Mouse (Mus musculus): ENCODE measurements around the gene Akap5. TPM values are rescaled to one million over a fixed set of nuclear protein-coding genes. Genes with fewer than 3 reads are reported as not detected.

Akap5 gene
- 1.4 TPM for polyA plus RNA-seq (2017; shearing (Covaris generic))

GRCm38 (mm10) chr12:76324679-76325431 is at the start of gene Akap5:
Akap5 (plus strand) TSS chr12:76324891.

GRCm38 (mm10) chr12:76369206-76369977 is 44.7 kb downstream of the Akap5 start, which contains the start of gene Zbtb25:
Zbtb25 (minus strand) TSS chr12:76369602.

GRCm38 (mm10) chr12:76369978-76370830 is 45.5 kb downstream of the Akap5 start, which contains the start of gene Zbtb1:
Zbtb1 (plus strand) TSS chr12:76370266.

Other genes with a start within 250 kb of the Akap5 start
- 0.09 TPM for gene Esr2, start 147.6 kb upstream of the Akap5 start, polyA plus RNA-seq (2017; shearing (Covaris generic))
- gene Tex21, start 78.1 kb upstream of the Akap5 start, polyA plus RNA-seq (2017; shearing (Covaris generic)): not detected
- 63.7 TPM for gene Mthfd1, start 69.6 kb upstream of the Akap5 start, polyA plus RNA-seq (2017; shearing (Covaris generic))
- gene Zbtb25, start 44.7 kb downstream of the Akap5 start, polyA plus RNA-seq (2017; shearing (Covaris generic)): 13.7 TPM
- 12.6 TPM for gene Zbtb1, start 45.4 kb downstream of the Akap5 start, polyA plus RNA-seq (2017; shearing (Covaris generic))
- 2.6 TPM for gene Hspa2, start 79.3 kb downstream of the Akap5 start, polyA plus RNA-seq (2017; shearing (Covaris generic))
- not detected for gene Ppp1r36, start 92.6 kb downstream of the Akap5 start, polyA plus RNA-seq (2017; shearing (Covaris generic))
- 1.1 TPM for gene Plekhg3, start 206.0 kb downstream of the Akap5 start, polyA plus RNA-seq (2017; shearing (Covaris generic))

Data from CD4-positive, CD25-positive, alpha-beta regulatory T cell, adult 9 weeks (primary cell).